Comparison of ENCODE assay signal across 29 mouse cellular contexts in genomic region chr17:21585521-21585920, GRCm38 (mm10). TPM values are rescaled to one million over a fixed set of nuclear protein-coding genes. Genes with fewer than 3 reads are reported as not detected.
"Had no signal": no experiment of that assay in that cellular context is flagged by ENCODE, and none has a peak within 500 bp of the region (broad histone marks: within the 10 kb centered on the region; RNA-seq: fewer than 3 reads in every experiment).

No protein-coding gene starts in this region.

- H3K27ac ChIP-seq: gastrocnemius, adult 2 months; heart, embryonic 10.5 days; hindbrain, embryonic 10.5 days; hindbrain, embryonic 12.5 days; hindbrain, embryonic 14.5 days; intestine, embryonic 15.5 days; kidney, embryonic 15.5 days; kidney, postnatal 0 days; limb, embryonic 13.5 days; limb, embryonic 15.5 days; liver, embryonic 13.5 days; liver, embryonic 15.5 days had no signal

- DNase-seq: gastrocnemius, adult 2 months; gastrocnemius, postnatal 10 days; gastrocnemius, postnatal 25 days; heart, adult 18-20 months; heart, postnatal 10 days; heart, postnatal 4 days; kidney, adult 18-20 months; kidney, adult 9 months; kidney, postnatal 14 days; kidney, postnatal 36 days; layer of hippocampus, adult 9-11 months; layer of hippocampus, postnatal 36 days; left cerebral cortex, postnatal 4 days; liver, embryonic 13.5 days had no signal

- H3K27me3 ChIP-seq: heart, embryonic 12.5 days; hindbrain, embryonic 12.5 days; intestine, embryonic 15.5 days; kidney, embryonic 15.5 days; limb, embryonic 13.5 days; limb, embryonic 15.5 days; liver, embryonic 13.5 days; liver, embryonic 15.5 days had no signal

- ATAC-seq: hindbrain, embryonic 16.5 days; inflammation-experienced regulatory T-cells, adult 6 months; intestine, embryonic 15.5 days; intestine, postnatal 0 days had no signal

- H3K4me3 ChIP-seq: gastrocnemius, adult 2 months; heart, embryonic 10.5 days; heart, embryonic 12.5 days; hindbrain, embryonic 10.5 days; hindbrain, embryonic 12.5 days; intestine, embryonic 15.5 days; kidney, embryonic 15.5 days; limb, embryonic 13.5 days; limb, embryonic 15.5 days; liver, embryonic 13.5 days; liver, embryonic 15.5 days had no signal

- H3K9me3 ChIP-seq: heart, embryonic 10.5 days; hindbrain, embryonic 12.5 days; intestine, embryonic 15.5 days; limb, embryonic 15.5 days; liver, embryonic 13.5 days; liver, embryonic 15.5 days had no signal

- H3K4me2 ChIP-seq: heart, embryonic 12.5 days; hindbrain, embryonic 12.5 days; hindbrain, embryonic 14.5 days; intestine, embryonic 15.5 days; kidney, embryonic 15.5 days; limb, embryonic 13.5 days; limb, embryonic 15.5 days; liver, embryonic 13.5 days; liver, embryonic 15.5 days had no signal

- H3K9ac ChIP-seq: heart, embryonic 12.5 days; hindbrain, embryonic 12.5 days; hindbrain, embryonic 14.5 days; intestine, embryonic 15.5 days; kidney, embryonic 15.5 days; limb, embryonic 13.5 days; limb, embryonic 15.5 days; liver, embryonic 13.5 days; liver, embryonic 15.5 days had no signal

- H3K4me1 ChIP-seq: heart, embryonic 10.5 days; heart, embryonic 12.5 days; hindbrain, embryonic 10.5 days; hindbrain, embryonic 12.5 days; intestine, embryonic 15.5 days; kidney, embryonic 15.5 days; limb, embryonic 13.5 days; limb, embryonic 15.5 days; liver, embryonic 13.5 days; liver, embryonic 15.5 days had no signal

RNA-seq across cellular contexts. Expression of gene Zfp52, which starts 50.2 kb away (rescaled TPM):
- polyA plus RNA-seq: liver, adult 2 months had no signal
